Mouse (Mus musculus) cerebellum, adult 2 months (tissue): ENCODE results near the gene Clcn1. TPM values are rescaled to one million over a fixed set of nuclear protein-coding genes. Genes with fewer than 3 reads are reported as not detected.

ENCODE experiments used
- DNase-seq, 2 experiments: peaks; one replicate each; pipeline ENCODE4 v3.0.0; 2021
- H3K27ac ChIP-seq: fragments of 200-500 bp; 2 replicates; pipeline ENCODE4 v1.5.1; 2012; ENCODE audit warnings: low read length, control low read depth, inconsistent platforms; ENCODE audit not compliant: insufficient read depth
- H3K27me3 ChIP-seq: fragments of 200-500 bp; 2 replicates; pipeline ENCODE4 v1.6.1; 2012; ENCODE audit warnings: inconsistent platforms, mild to moderate bottlenecking, low read length, moderate library complexity; ENCODE audit not compliant: control insufficient read depth, insufficient read depth
- H3K4me1 ChIP-seq: fragments of 200-500 bp; 2 replicates; pipeline ENCODE4 v1.6.1; 2011; ENCODE audit warnings: low read length; ENCODE audit not compliant: control insufficient read depth, insufficient read depth
- H3K4me3 ChIP-seq: fragments of 200-500 bp; replicated peaks from 2 replicates; pipeline ENCODE3; 2011; ENCODE audit warnings: mild to moderate bottlenecking, low read depth, low read length, control low read depth; ENCODE audit not compliant: insufficient read depth
- CTCF ChIP-seq: fragments of 200-500 bp; IDR thresholded peaks from 2 replicates; pipeline ENCODE4 v1.5.1; 2011; ENCODE audit warnings: low read depth, mild to moderate bottlenecking, control low read depth, low read length, moderate library complexity, borderline replicate concordance; ENCODE audit not compliant: insufficient read depth
- POLR2A ChIP-seq: fragments of 200-500 bp; IDR thresholded peaks from 2 replicates; pipeline ENCODE4 v1.6.1; 2011; ENCODE audit warnings: low read length, control low read depth, borderline replicate concordance; ENCODE audit not compliant: insufficient read depth
- WGBS: fragments of 180-500 bp; shearing (Covaris S2); methylation state at CpG from one replicate; pipeline ENCODE4 v1.1.7; 2018; 5-methylcytosine and 5-hydroxymethylcytosine counted together
- polyA plus RNA-seq: library from polyadenylated mRNA; depleted of rRNA; stranded (reverse); fragments of >200 nt; gene quantifications from 2 replicates; pipeline ENCODE4 v1.2.3, GENCODE M21; 2012; rRNA removed

Gene Clcn1
- 11.5 and 13.4 TPM in 2 replicates for polyA plus RNA-seq

- H3K27ac ChIP-seq = no peak within 1 kb of the TSS
- H3K4me1 ChIP-seq = no peaks in the 10 kb centered on the region
- WGBS = 54% methylated on average over 5 of the region's 5 CpGs
- no peak for DNase-seq
- no peak for TF ChIP-seq CTCF
- no peak for TF ChIP-seq POLR2A
- no peak within 1 kb of the TSS for H3K4me3 ChIP-seq
- no peaks in the 10 kb centered on the region for H3K27me3 ChIP-seq
Observed at GRCm38 (mm10) chr6:42286448-42286847, at the start of gene Clcn1. Clcn1 (plus strand) TSS chr6:42286685.

- Histone ChIP-seq H3K4me1 (no peaks in the 10 kb centered on the region), H3K27me3 (no peaks in the 10 kb centered on the region), H3K4me3 (no peak overlapping the region), H3K27ac (no peak overlapping the region)
- TF ChIP-seq CTCF (no peak), POLR2A (no peak)
- DNase-seq = no peak
- 73% methylated on average over 6 of the region's 6 CpGs for WGBS
Observed at GRCm38 (mm10) chr6:42237276-42237805, 49.1 kb upstream of the Clcn1 start.

- Histone ChIP-seq H3K4me1 (no peaks in the 10 kb centered on the region), H3K4me3 (no peak overlapping the region), H3K27me3 (no peaks in the 10 kb centered on the region), H3K27ac (no peak overlapping the region)
- DNase-seq = no peak
- TF ChIP-seq CTCF = no peak
- no peak for TF ChIP-seq POLR2A
- WGBS = 51% methylated on average over 6 of the region's 6 CpGs
Observed at GRCm38 (mm10) chr6:42241311-42242045, 45.0 kb upstream of the Clcn1 start.

DNA sequence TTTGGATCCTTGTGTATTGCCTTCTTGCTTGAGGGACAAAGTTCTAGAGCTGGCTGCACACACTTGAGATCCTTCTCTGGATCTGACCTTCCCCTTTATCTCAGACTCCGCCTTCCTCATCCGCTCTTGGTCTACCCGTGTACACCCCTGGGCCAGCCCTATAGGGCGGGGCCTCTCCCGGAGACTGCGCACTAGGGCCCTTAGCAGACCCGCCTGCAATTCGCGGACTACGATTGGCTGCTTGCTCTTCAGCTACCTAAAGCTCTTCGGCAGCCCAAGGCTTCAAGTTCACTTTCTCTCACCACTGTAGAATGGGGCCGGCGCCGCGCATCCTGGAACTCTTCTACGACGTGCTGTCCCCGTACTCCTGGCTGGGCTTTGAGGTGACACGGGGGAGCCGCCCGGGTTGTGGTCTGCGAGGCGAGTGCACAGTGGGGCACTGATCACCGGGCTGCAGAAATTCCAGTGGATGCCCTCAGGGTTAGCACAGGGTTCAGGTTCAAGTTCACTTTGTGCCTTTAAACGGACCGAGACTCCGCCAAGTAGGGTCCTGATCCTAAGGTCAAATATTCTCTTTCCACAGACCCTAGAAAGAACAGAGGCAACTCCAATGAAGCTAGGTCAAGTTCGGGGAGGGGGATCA is 40.7 kb upstream of the Clcn1 start, which contains the start of gene Gstk1:
TSS of gene Gstk1 (plus strand) at position 225 of the 643 bp plus-strand sequence.
- 6% methylated on average over 28 of the region's 28 CpGs for WGBS

GRCm38 (mm10) chr6:42247173-42247572 is 39.3 kb upstream of the Clcn1 start:
- no peak for TF ChIP-seq POLR2A
- no peak for TF ChIP-seq CTCF
- no peaks in the 10 kb centered on the region for H3K27me3 ChIP-seq
- H3K4me3 ChIP-seq = no peak overlapping the region
- WGBS = 28% methylated on average over 8 of the region's 8 CpGs
- H3K27ac ChIP-seq = no peak overlapping the region
- peak in 1 of 2 experiments; percentile 10 for DNase-seq
- H3K4me1 ChIP-seq = no peaks in the 10 kb centered on the region

More for the DNA sequence above, 40.7 kb upstream of the Clcn1 start, which contains the start of gene Gstk1:
- peak; percentile 71 to 78 for DNase-seq
- TF ChIP-seq CTCF (no peak), POLR2A (peak; percentile 39; the same call in 1 of the 2 replicates)
- no peaks in the 10 kb centered on the region for H3K27me3 ChIP-seq
- H3K4me1 ChIP-seq = no peaks in the 10 kb centered on the region
- no peak within 1 kb of the TSS for H3K27ac ChIP-seq
- H3K4me3 ChIP-seq = peak within 1 kb of the TSS; percentile 64

GRCm38 (mm10) chr6:42247981-42248380 is 38.5 kb upstream of the Clcn1 start:
- Histone ChIP-seq H3K27ac (no peak overlapping the region), H3K27me3 (no peaks in the 10 kb centered on the region), H3K4me3 (no peak overlapping the region), H3K4me1 (no peaks in the 10 kb centered on the region)
- no peak for DNase-seq
- TF ChIP-seq CTCF (no peak), POLR2A (no peak)
- 83% methylated on average over 1 of the region's 1 CpGs for WGBS

GRCm38 (mm10) chr6:42251791-42252190 is 34.7 kb upstream of the Clcn1 start:
- WGBS = 85% methylated on average over 4 of the region's 4 CpGs
- no peak for DNase-seq
- no peak overlapping the region for H3K4me3 ChIP-seq
- TF ChIP-seq POLR2A (no peak), CTCF (no peak)
- H3K27ac ChIP-seq = no peak overlapping the region
- H3K4me1 ChIP-seq = no peaks in the 10 kb centered on the region
- no peaks in the 10 kb centered on the region for H3K27me3 ChIP-seq
